9 mouse cellular contexts compared by ENCODE assay signal in the genomic region with DNA sequence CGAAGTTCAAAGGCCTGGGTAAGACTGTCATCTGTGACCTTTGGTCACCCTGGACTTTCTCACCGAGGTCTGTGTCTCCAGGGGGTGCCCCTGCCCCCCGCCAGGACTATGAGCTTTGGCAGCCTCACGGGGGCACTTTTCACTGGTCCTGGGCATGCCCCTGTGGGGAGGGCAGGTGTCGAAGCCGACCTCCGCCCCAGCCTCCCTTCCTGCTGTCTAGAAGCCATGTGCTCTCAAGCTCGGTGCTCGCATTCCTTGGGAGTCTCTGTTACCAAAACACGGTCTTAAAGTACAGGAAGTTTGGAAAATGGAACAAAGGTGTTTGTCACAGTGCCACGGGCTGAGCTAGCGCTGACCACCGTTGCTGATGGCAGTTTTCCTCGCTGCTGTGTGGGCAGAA. TPM values are rescaled to one million over a fixed set of nuclear protein-coding genes. Genes with fewer than 3 reads are reported as not detected.
DNase-seq lines count a peak whose midpoint lies in the region; ATAC-seq and TF ChIP-seq lines count a peak whose summit lies in the region.
"Had no signal": no experiment of that assay in that cellular context is flagged by ENCODE, and none has a peak within 500 bp of the region (broad histone marks: within the 10 kb centered on the region; RNA-seq: fewer than 3 reads in every experiment).

No protein-coding gene starts in this region.

- H3K4me1 ChIP-seq in cerebellum, adult 2 months (ENCODE audit: control insufficient read depth, insufficient read depth, low read length) = peaks cover 15% of the 10 kb centered on the region
- H3K4me1 ChIP-seq in hindbrain, postnatal 0 days (ENCODE audit: insufficient read depth, low read length) = peaks cover 37% of the 10 kb centered on the region
- peaks cover 10% of the 10 kb centered on the region for H3K4me1 ChIP-seq in liver, embryonic 11.5 days (replicated peaks; ENCODE audit: control insufficient read depth, insufficient read depth, low read length)

- peak; percentile 53 for DNase-seq in cerebellum, adult 9-10 months
- DNase-seq in cerebellum, adult 2 months = no peak
- DNase-seq in embryo, embryonic 10.5 days (ENCODE audit: low spot score) = peak; percentile 25
- DNase-seq in hindbrain, postnatal 0 days (ENCODE audit: low spot score) = no peak
- peak; percentile 48 for DNase-seq in lung, postnatal 36 days
- DNase-seq in spleen, postnatal 4 days (ENCODE audit: low spot score in 2 of 2) = no peak
- no peak for DNase-seq in layer of hippocampus, postnatal 14 days (ENCODE audit: low spot score in 2 of 2)
- DNase-seq in liver, embryonic 11.5 days (ENCODE audit: low spot score) = no peak

- H3K27me3 ChIP-seq in cerebellum, adult 2 months (ENCODE audit: control insufficient read depth, insufficient read depth, low read length) = no peaks in the 10 kb centered on the region
- no peaks in the 10 kb centered on the region for H3K27me3 ChIP-seq in hindbrain, postnatal 0 days (ENCODE audit: insufficient read depth, low read length)
- H3K27me3 ChIP-seq in liver, embryonic 11.5 days (replicated peaks; ENCODE audit: control insufficient read depth, insufficient read depth, low read length) = peaks cover 10% of the 10 kb centered on the region

- H3K9ac ChIP-seq in hindbrain, postnatal 0 days (replicated peaks; ENCODE audit: low read length) = no peak overlapping the region
- H3K9ac ChIP-seq in liver, embryonic 11.5 days (ENCODE audit: low read depth, low read length) = no peak overlapping the region
- H3K9ac ChIP-seq: liver, embryonic 15.5 days had no signal

- H3K27ac ChIP-seq in cerebellum, adult 2 months (ENCODE audit: insufficient read depth, low read length) = no peak overlapping the region
- H3K27ac ChIP-seq in hindbrain, postnatal 0 days = peak overlapping the region; percentile 98; the same call in 1 of the 2 replicates
- no peak overlapping the region for H3K27ac ChIP-seq in liver, embryonic 11.5 days (ENCODE audit: low read depth, low read length)
- H3K27ac ChIP-seq: liver, embryonic 15.5 days had no signal

- no peak overlapping the region for H3K4me3 ChIP-seq in cerebellum, adult 2 months (replicated peaks; ENCODE audit: insufficient read depth, low read depth, low read length)
- no peak overlapping the region for H3K4me3 ChIP-seq in hindbrain, postnatal 0 days (ENCODE audit: low read length)
- H3K4me3 ChIP-seq in liver, embryonic 11.5 days (ENCODE audit: low read depth, low read length) = no peak overlapping the region
- H3K4me3 ChIP-seq: liver, embryonic 15.5 days had no signal

- H3K36me3 ChIP-seq in hindbrain, postnatal 0 days (ENCODE audit: insufficient read depth, low read length) = no peaks in the 10 kb centered on the region
- H3K36me3 ChIP-seq in liver, embryonic 11.5 days (ENCODE audit: control insufficient read depth, insufficient read depth, low read length) = no peaks in the 10 kb centered on the region
- H3K36me3 ChIP-seq: liver, embryonic 15.5 days had no signal

- no peaks in the 10 kb centered on the region for H3K9me3 ChIP-seq in hindbrain, postnatal 0 days (ENCODE audit: low read length)
- no peaks in the 10 kb centered on the region for H3K9me3 ChIP-seq in liver, embryonic 11.5 days (ENCODE audit: control insufficient read depth, low read length)
- H3K9me3 ChIP-seq: liver, embryonic 15.5 days had no signal

- 50% methylated on average over 14 of the region's 14 CpGs for WGBS in cerebellum, adult 2 months
- WGBS in hindbrain, postnatal 0 days = 33% methylated on average over 14 of the region's 14 CpGs
- WGBS in liver, embryonic 11.5 days = 52% methylated on average over 14 of the region's 14 CpGs

- no peak for TF ChIP-seq POLR2A in cerebellum, adult 2 months (IDR thresholded peaks at IDR 0.05; ENCODE audit: borderline replicate concordance, insufficient read depth, low read length)

- ATAC-seq in hindbrain, postnatal 0 days = no peak
- no peak for ATAC-seq in liver, embryonic 11.5 days (replicated peaks; ENCODE audit: low FRiP score)

- H3K4me2 ChIP-seq in hindbrain, postnatal 0 days (ENCODE audit: low read depth, low read length) = no peak overlapping the region
- H3K4me2 ChIP-seq in liver, embryonic 11.5 days = no peak overlapping the region
- H3K4me2 ChIP-seq: liver, embryonic 15.5 days had no signal

- TF ChIP-seq CTCF in cerebellum, adult 2 months (IDR thresholded peaks at IDR 0.05; ENCODE audit: borderline replicate concordance, insufficient read depth, low read depth, low read length) = no peak
- TF ChIP-seq CTCF in hindbrain, postnatal 0 days (IDR thresholded peaks at IDR 0.05; ENCODE audit: low read depth) = no peak

RNA-seq across cellular contexts. Expression of a gene that starts 52.7 kb away (rescaled TPM):
- 55.9 and 56.0 TPM in 2 replicates for polyA plus RNA-seq in cerebellum, adult 2 months (2012; rRNA removed)
- total RNA-seq in hindbrain, postnatal 0 days (2014; rRNA removed) = 13.2 and 20.1 TPM in 2 replicates
- 33.9 and 34.8 TPM in 2 replicates for polyA plus RNA-seq in hindbrain, postnatal 0 days (2015; fragmentation: Nextera tagmentation; extraction: Ambion mirVana)
- 10 to 100 TPM; 32.3 to 32.4 TPM for total RNA-seq in layer of hippocampus, postnatal 14 days (2021)
- polyA plus RNA-seq in liver, embryonic 11.5 days (2014; fragmentation: Nextera tagmentation; extraction: Ambion mirVana) = 18.4 and 18.6 TPM in 2 replicates

Comparison
In these comparisons a context has a peak if more than half of its experiments do, and no peak if none do; other contexts are left out.
1. DNase-seq: peak in cerebellum, adult 9-10 months (single experiment), embryo, embryonic 10.5 days (single experiment) and lung, postnatal 36 days (single experiment); none in cerebellum, adult 2 months (0 of 2), hindbrain, postnatal 0 days (single experiment), spleen, postnatal 4 days (0 of 2), layer of hippocampus, postnatal 14 days (0 of 2) and liver, embryonic 11.5 days (single experiment).